Mouse (Mus musculus) liver, embryonic 16.5 days (tissue): ENCODE measurements at regions not wholly inside any gene's neighbourhood (a gene's known extent, or its start where the extent isn't known, plus 50 kb on each side); places are given as distances from the start of the nearest gene placed in this dataset.

Experiments used
- ATAC-seq: fragments of 200-750 bp; cut with Nextera tagmentation; 2 replicates; pipeline ENCODE4 v1.8.0; 2017; ENCODE audit warnings: low read depth, mild to moderate bottlenecking, moderate number of reproducible peaks, moderate library complexity
- H3K27ac ChIP-seq: fragments of 300-500 bp; sonication (generic); 2 replicates; pipeline ENCODE4 v1.5.1; 2014; ENCODE audit warnings: mild to moderate bottlenecking, low read length
- H3K27me3 ChIP-seq: fragments of 300-500 bp; sonication (generic); 2 replicates; pipeline ENCODE4 v1.6.1; 2014; ENCODE audit warnings: low read depth, low read length, mixed read lengths; ENCODE audit not compliant: control insufficient read depth, insufficient read depth
- H3K36me3 ChIP-seq: fragments of 300-500 bp; sonication (generic); 2 replicates; pipeline ENCODE4 v1.6.1; 2014; ENCODE audit warnings: mild to moderate bottlenecking; ENCODE audit not compliant: control insufficient read depth, insufficient read depth
- H3K4me1 ChIP-seq: fragments of 300-500 bp; sonication (generic); 2 replicates; pipeline ENCODE4 v1.6.1; 2014; ENCODE audit warnings: low read depth, low read length, mixed read lengths; ENCODE audit not compliant: control insufficient read depth
- H3K4me2 ChIP-seq: fragments of 300-500 bp; sonication (generic); 2 replicates; pipeline ENCODE4 v1.6.1; 2014; ENCODE audit warnings: low read depth, low read length, mixed read lengths
- H3K4me3 ChIP-seq: fragments of 300-500 bp; sonication (generic); 2 replicates; pipeline ENCODE4 v1.5.1; 2014; ENCODE audit warnings: low read depth, mild to moderate bottlenecking, low read length
- H3K9ac ChIP-seq: fragments of 300-500 bp; sonication (generic); 2 replicates; pipeline ENCODE4 v1.6.1; 2014; ENCODE audit warnings: low read depth, low read length
- H3K9me3 ChIP-seq: fragments of 300-500 bp; sonication (generic); replicated peaks from 2 replicates; pipeline ENCODE4 v1.6.1; 2016; ENCODE audit warnings: low read length; ENCODE audit not compliant: control insufficient read depth
- WGBS: fragments of 180-500 bp; shearing (Covaris S2); extraction: QIAGEN DNeasy Blood & Tissue Kit; methylation state at CpG from one replicate; pipeline ENCODE4 v1.1.7; 2014; ENCODE audit not compliant: insufficient replicate concordance; 5-methylcytosine and 5-hydroxymethylcytosine counted together

GRCm38 (mm10) chr17:83161731-83162130, 53.4 kb upstream of the Pkdcc start:
- WGBS = 46% methylated on average over 2 of the region's 2 CpGs
- H3K9me3 ChIP-seq = no peaks in the 10 kb centered on the region
- no peaks in the 10 kb centered on the region for H3K27me3 ChIP-seq
- H3K9ac ChIP-seq = no peak overlapping the region
- no peak for ATAC-seq
- no peak overlapping the region for H3K27ac ChIP-seq
- no peak overlapping the region for H3K4me3 ChIP-seq
- no peaks in the 10 kb centered on the region; the same call in 1 of the 2 replicates for H3K4me1 ChIP-seq
- H3K4me2 ChIP-seq = no peak overlapping the region
- H3K36me3 ChIP-seq = no peaks in the 10 kb centered on the region

GRCm38 (mm10) chr17:83163952-83164560, 51.0 kb upstream of the Pkdcc start:
- H3K4me3 ChIP-seq = no peak overlapping the region
- H3K27me3 ChIP-seq = no peaks in the 10 kb centered on the region
- no peak overlapping the region for H3K27ac ChIP-seq
- H3K9me3 ChIP-seq = no peaks in the 10 kb centered on the region
- H3K4me2 ChIP-seq = no peak overlapping the region
- WGBS = 55% methylated on average over 9 of the region's 9 CpGs
- ATAC-seq = no peak
- H3K36me3 ChIP-seq = no peaks in the 10 kb centered on the region
- H3K9ac ChIP-seq = no peak overlapping the region
- H3K4me1 ChIP-seq = no peaks in the 10 kb centered on the region; the same call in 1 of the 2 replicates

- Histone ChIP-seq H3K27me3 (no peaks in the 10 kb centered on the region), H3K9ac (no peak overlapping the region), H3K27ac (no peak overlapping the region), H3K4me2 (no peak overlapping the region), H3K36me3 (no peaks in the 10 kb centered on the region), H3K4me1 (no peaks in the 10 kb centered on the region; the same call in 1 of the 2 replicates), H3K9me3 (no peaks in the 10 kb centered on the region), H3K4me3 (no peak overlapping the region)
- no peak for ATAC-seq
- WGBS = 38% methylated on average over 4 of the region's 4 CpGs
These were observed 50.4 kb upstream of the Pkdcc start for GRCm38 (mm10) chr17:83164728-83165127.

DNA sequence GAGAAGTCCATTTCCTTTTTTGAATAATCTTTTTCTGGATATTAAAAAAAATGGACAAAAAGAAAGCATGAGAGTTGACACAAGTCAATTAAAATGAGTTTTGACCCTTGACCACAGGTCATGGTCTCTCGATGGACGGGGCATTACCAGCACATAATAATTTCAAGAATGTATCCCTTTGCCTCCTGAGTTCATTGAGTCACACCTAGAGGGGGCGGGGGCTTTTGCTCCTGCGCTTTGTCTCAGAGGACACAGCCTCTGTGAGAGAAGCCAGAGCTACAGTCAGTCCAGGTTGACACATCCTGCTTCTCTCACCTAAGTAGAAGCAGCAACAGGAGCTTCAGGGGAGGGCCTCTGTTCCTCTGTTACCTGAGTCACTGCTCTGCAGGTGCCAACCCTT, 50.0 kb upstream of the Pkdcc start:
- Histone ChIP-seq H3K36me3 (no peaks in the 10 kb centered on the region), H3K9ac (no peak overlapping the region), H3K4me1 (no peaks in the 10 kb centered on the region; the same call in 1 of the 2 replicates), H3K27me3 (no peaks in the 10 kb centered on the region), H3K4me3 (no peak overlapping the region), H3K27ac (no peak overlapping the region), H3K9me3 (no peaks in the 10 kb centered on the region), H3K4me2 (no peak overlapping the region)
- 50% methylated on average over 4 of the region's 4 CpGs for WGBS
- ATAC-seq = no peak
